In the genomic region with DNA sequence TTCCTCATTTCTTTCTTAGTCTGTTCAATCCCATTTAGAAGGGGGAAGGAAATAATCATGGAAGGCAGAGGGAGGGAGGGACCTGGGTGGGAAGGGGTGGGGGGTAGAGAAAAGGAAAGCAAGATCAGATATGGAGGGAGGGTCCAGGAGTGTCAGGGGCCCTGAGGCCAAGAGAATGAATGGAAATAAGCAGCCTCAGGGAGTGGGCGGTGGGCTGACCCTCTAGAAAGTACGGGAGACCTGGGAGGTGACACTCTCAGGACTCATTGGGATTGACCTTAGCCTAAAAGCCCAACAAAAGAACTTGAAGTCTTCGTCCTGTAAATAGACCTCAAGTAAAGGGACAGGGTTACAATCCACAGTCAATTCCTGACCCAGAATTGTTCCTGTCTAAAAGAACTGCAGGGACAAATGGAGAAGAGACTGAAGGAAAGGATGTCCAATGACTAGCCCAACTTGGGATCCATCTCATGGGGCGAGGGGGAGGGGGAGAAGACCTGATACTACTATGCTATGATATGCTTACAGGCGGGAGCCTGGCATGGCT, we compare ENCODE assay signal across 23 mouse cellular contexts.
"Had no signal": no experiment of that assay in that cellular context is flagged by ENCODE, and none has a peak within 500 bp of the region (broad histone marks: within the 10 kb centered on the region; RNA-seq: fewer than 3 reads in every experiment).

No protein-coding gene starts in this region.

- H3K9me3 ChIP-seq: heart, embryonic 13.5 days; heart, embryonic 15.5 days; hindbrain, embryonic 13.5 days; hindbrain, embryonic 15.5 days; kidney, embryonic 15.5 days; limb, embryonic 13.5 days; limb, embryonic 15.5 days; liver, embryonic 12.5 days had no signal

- DNase-seq: gastrocnemius, postnatal 14 days; gastrocnemius, postnatal 36 days; heart, adult 11 months; heart, adult 2 months; heart, postnatal 14 days; heart, postnatal 36 days; kidney, adult 11 months; kidney, adult 2 months; kidney, adult 9 months; kidney, postnatal 14 days; layer of hippocampus, adult 9-11 months; layer of hippocampus, postnatal 36 days; left cerebral cortex, postnatal 4 days had no signal

- H3K36me3 ChIP-seq: heart, embryonic 13.5 days; heart, embryonic 15.5 days; hindbrain, embryonic 13.5 days; hindbrain, embryonic 15.5 days; kidney, embryonic 15.5 days; limb, embryonic 13.5 days; limb, embryonic 15.5 days; liver, embryonic 12.5 days had no signal

- H3K4me1 ChIP-seq: heart, embryonic 13.5 days; heart, embryonic 15.5 days; hindbrain, embryonic 13.5 days; hindbrain, embryonic 15.5 days; kidney, embryonic 15.5 days; limb, embryonic 13.5 days; limb, embryonic 15.5 days; liver, embryonic 12.5 days had no signal

- H3K4me3 ChIP-seq: heart, adult 2 months; heart, embryonic 13.5 days; heart, embryonic 15.5 days; hindbrain, embryonic 13.5 days; hindbrain, embryonic 15.5 days; kidney, embryonic 15.5 days; limb, embryonic 13.5 days; limb, embryonic 15.5 days; liver, embryonic 12.5 days had no signal

- H3K9ac ChIP-seq: heart, embryonic 13.5 days; heart, embryonic 15.5 days; hindbrain, embryonic 13.5 days; hindbrain, embryonic 15.5 days; kidney, embryonic 15.5 days; limb, embryonic 13.5 days; limb, embryonic 15.5 days; liver, embryonic 12.5 days had no signal

- H3K27me3 ChIP-seq: heart, embryonic 13.5 days; heart, embryonic 15.5 days; hindbrain, embryonic 13.5 days; hindbrain, embryonic 15.5 days; kidney, embryonic 15.5 days; limb, embryonic 13.5 days; limb, embryonic 15.5 days; liver, embryonic 12.5 days had no signal

- H3K27ac ChIP-seq: heart, adult 2 months; heart, embryonic 13.5 days; heart, embryonic 15.5 days; hindbrain, embryonic 13.5 days; hindbrain, embryonic 15.5 days; hindbrain, postnatal 0 days; kidney, embryonic 15.5 days; kidney, postnatal 0 days; limb, embryonic 13.5 days; limb, embryonic 15.5 days; liver, embryonic 12.5 days had no signal
